Mouse (Mus musculus) CH12.LX (cell line): Measurements from ENCODE around the gene Asb13. TPM values are rescaled to one million over a fixed set of nuclear protein-coding genes. Genes with fewer than 3 reads are reported as not detected.

Source experiments
- DNase-seq: peaks from one replicate; pipeline ENCODE4 v3.0.0-alpha.2; 2013; ENCODE audit errors: extremely low read depth
- H3K27ac ChIP-seq: 2 replicates; pipeline ENCODE4 v1.5.1; 2012; ENCODE audit warnings: low read depth, mild to moderate bottlenecking, control low read depth, moderate library complexity; ENCODE audit not compliant: insufficient read depth
- H3K27me3 ChIP-seq: replicated peaks from 2 replicates; pipeline ENCODE3; 2012; ENCODE audit warnings: inconsistent platforms
- H3K36me3 ChIP-seq, 2 experiments: replicated peaks in 1 of 2; 2 replicates each; pipeline versions ENCODE3 to v1.6.1; 2012; ENCODE audit warnings: inconsistent platforms in 1 of 2, low read length in 1 of 2, mild to moderate bottlenecking in 1 of 2, mixed read lengths in 1 of 2, moderate library complexity in 1 of 2; ENCODE audit not compliant: control insufficient read depth in 1 of 2, insufficient read depth in 1 of 2
- H3K4me1 ChIP-seq, 2 experiments: 2 replicates each; pipeline ENCODE4 v1.6.1; 2012; ENCODE audit warnings: inconsistent platforms in 1 of 2, moderate library complexity in 1 of 2; ENCODE audit not compliant: insufficient read depth in 2 of 2, control insufficient read depth in 1 of 2
- H3K4me2 ChIP-seq: 2 replicates; pipeline ENCODE4 v1.6.1; 2012; ENCODE audit warnings: low read depth, mild to moderate bottlenecking, control low read depth; ENCODE audit not compliant: poor library complexity, insufficient read depth, severe bottlenecking
- H3K4me3 ChIP-seq, 3 experiments: fragments of 150-350 bp in 1 of 3; sonication (generic) in 1 of 3; replicated peaks in 1 of 3; 2 replicates each; pipeline versions ENCODE3 to v1.5.1; 2011 to 2012; ENCODE audit warnings: low read depth in 2 of 3, low read length in 2 of 3, mild to moderate bottlenecking in 2 of 3, moderate library complexity in 2 of 3, control low read depth in 1 of 3, improper control_type of control experiment in 1 of 3, inconsistent platforms in 1 of 3, mixed read lengths in 1 of 3; ENCODE audit not compliant: poor library complexity in 1 of 3
- H3K79me2 ChIP-seq: replicated peaks from 2 replicates; pipeline ENCODE4 v1.6.1; 2012; ENCODE audit warnings: mild to moderate bottlenecking, moderate library complexity; ENCODE audit not compliant: control insufficient read depth, poor library complexity, insufficient read depth, severe bottlenecking; ENCODE audit errors: extremely low read depth
- H3K9ac ChIP-seq: 2 replicates; pipeline ENCODE4 v1.6.1; 2012; ENCODE audit warnings: low read depth, mild to moderate bottlenecking, control low read depth, moderate library complexity; ENCODE audit not compliant: insufficient read depth
- H3K9me3 ChIP-seq: replicated peaks from 2 replicates; pipeline ENCODE3; 2012; ENCODE audit warnings: low read length, inconsistent platforms, mixed read lengths
- BHLHE40 ChIP-seq: IDR thresholded peaks from 2 replicates; pipeline ENCODE4 v1.6.1; 2011; ENCODE audit warnings: mild to moderate bottlenecking, low read depth, low read length, improper control_type of control experiment
- CHD2 ChIP-seq: IDR thresholded peaks from 2 replicates; pipeline ENCODE4 v1.6.1; 2011; ENCODE audit warnings: low read length, improper control_type of control experiment
- CTCF ChIP-seq, 2 experiments: IDR thresholded peaks in 1 of 2; conservative IDR thresholded peaks in 1 of 2; 2 replicates each; pipeline ENCODE4 v1.5.1; 2011 to 2012; ENCODE audit warnings: low read depth in 2 of 2, low read length in 2 of 2, improper control_type of control experiment in 1 of 2, inconsistent platforms in 1 of 2, mild to moderate bottlenecking in 1 of 2, moderate library complexity in 1 of 2
- ETS1 ChIP-seq: conservative IDR thresholded peaks from 2 replicates; pipeline ENCODE4 v1.6.1; 2012; ENCODE audit warnings: low read depth, mild to moderate bottlenecking, inconsistent platforms, low read length, improper control_type of control experiment, moderate library complexity
- GABPA ChIP-seq: IDR thresholded peaks from 2 replicates; pipeline ENCODE4 v1.6.1; 2012; ENCODE audit warnings: low read depth, low read length, improper control_type of control experiment, inconsistent platforms; ENCODE audit not compliant: insufficient replicate concordance
- HCFC1 ChIP-seq: IDR thresholded peaks from 2 replicates; pipeline ENCODE4 v1.6.1; 2012; ENCODE audit warnings: low read depth, mild to moderate bottlenecking, inconsistent platforms, low read length, improper control_type of control experiment
- JUN ChIP-seq: IDR thresholded peaks from 2 replicates; pipeline ENCODE4 v1.6.1; 2011; ENCODE audit warnings: low read depth, mild to moderate bottlenecking, low read length, improper control_type of control experiment, moderate library complexity; ENCODE audit not compliant: insufficient read depth
- KAT2A ChIP-seq: IDR thresholded peaks from 2 replicates; pipeline ENCODE4 v1.6.1; 2012; ENCODE audit warnings: low read length, improper control_type of control experiment, inconsistent platforms; ENCODE audit not compliant: insufficient replicate concordance
- MEF2A ChIP-seq: IDR thresholded peaks from 2 replicates; pipeline ENCODE4 v1.6.1; 2014; ENCODE audit warnings: low read depth, mild to moderate bottlenecking, inconsistent platforms, low read length, improper control_type of control experiment, borderline replicate concordance
- MXI1 ChIP-seq: IDR thresholded peaks from 2 replicates; pipeline ENCODE4 v1.6.1; 2011; ENCODE audit warnings: mild to moderate bottlenecking, low read depth, low read length, improper control_type of control experiment
- NELFE ChIP-seq: IDR thresholded peaks from 2 replicates; pipeline ENCODE4 v1.6.1; 2011; ENCODE audit warnings: low read depth, low read length, improper control_type of control experiment
- RAD21 ChIP-seq: IDR thresholded peaks from 2 replicates; pipeline ENCODE4 v1.6.1; 2011; ENCODE audit warnings: low read depth, mild to moderate bottlenecking, low read length, improper control_type of control experiment, moderate library complexity
- RCOR1 ChIP-seq: conservative IDR thresholded peaks from 2 replicates; pipeline ENCODE4 v1.6.1; 2012; ENCODE audit warnings: low read depth, mild to moderate bottlenecking, inconsistent platforms, low read length, improper control_type of control experiment
- SIN3A ChIP-seq: IDR thresholded peaks from 2 replicates; pipeline ENCODE4 v1.6.1; 2012; ENCODE audit warnings: low read length, improper control_type of control experiment, inconsistent platforms
- TCF12 ChIP-seq: IDR thresholded peaks from 2 replicates; pipeline ENCODE4 v1.6.1; 2014; ENCODE audit warnings: low read depth, mild to moderate bottlenecking, inconsistent platforms, low read length, improper control_type of control experiment
- USF2 ChIP-seq: conservative IDR thresholded peaks from 2 replicates; pipeline ENCODE4 v1.6.1; 2011; ENCODE audit warnings: low read depth, low read length, improper control_type of control experiment
- ZMIZ1 ChIP-seq: IDR thresholded peaks from 2 replicates; pipeline ENCODE4 v1.6.1; 2012; ENCODE audit warnings: low read depth, mild to moderate bottlenecking, inconsistent platforms, low read length, improper control_type of control experiment
- dilution Hi-C: fragments of 300-500 bp; cut with MboI; formaldehyde crosslinking; loops from 2 replicates; pipeline ENCODE4 v1.14.3; 2020; ENCODE audit warnings: low sequenced_read_pairs; ENCODE audit not compliant: extremely low pct_unique_long_range_greater_than_20kb, extremely low pct_ligation_motif_present
- in situ Hi-C: fragments of 300-500 bp; cut with MboI; formaldehyde crosslinking; loops from 3 replicates; pipeline ENCODE4 v1.14.3; 2019; ENCODE audit warnings: low sequenced_read_pairs, low pct_ligation_motif_present, low pct_unique_long_range_greater_than_20kb, mixed read lengths
- polyA plus RNA-seq: library from polyadenylated mRNA; unstranded; fragments of >175 nt; gene quantifications from 2 replicates; pipeline ENCODE4 v1.2.1, GENCODE M21; 2012; ENCODE audit warnings: low read depth; ENCODE audit not compliant: insufficient read length
- total RNA-seq, 2 experiments: library from RNA; depleted of rRNA; stranded (reverse); fragments of 300-350 nt in 1 of 2; fragments of >200 nt in 1 of 2; gene quantifications; 2 replicates each; pipeline ENCODE4 v1.2.3; 2012 to 2014

The Asb13 gene
- total and polyA plus RNA-seq, 3 experiments, result 0.78 to 2.0 (median 1.4) TPM

DNA sequence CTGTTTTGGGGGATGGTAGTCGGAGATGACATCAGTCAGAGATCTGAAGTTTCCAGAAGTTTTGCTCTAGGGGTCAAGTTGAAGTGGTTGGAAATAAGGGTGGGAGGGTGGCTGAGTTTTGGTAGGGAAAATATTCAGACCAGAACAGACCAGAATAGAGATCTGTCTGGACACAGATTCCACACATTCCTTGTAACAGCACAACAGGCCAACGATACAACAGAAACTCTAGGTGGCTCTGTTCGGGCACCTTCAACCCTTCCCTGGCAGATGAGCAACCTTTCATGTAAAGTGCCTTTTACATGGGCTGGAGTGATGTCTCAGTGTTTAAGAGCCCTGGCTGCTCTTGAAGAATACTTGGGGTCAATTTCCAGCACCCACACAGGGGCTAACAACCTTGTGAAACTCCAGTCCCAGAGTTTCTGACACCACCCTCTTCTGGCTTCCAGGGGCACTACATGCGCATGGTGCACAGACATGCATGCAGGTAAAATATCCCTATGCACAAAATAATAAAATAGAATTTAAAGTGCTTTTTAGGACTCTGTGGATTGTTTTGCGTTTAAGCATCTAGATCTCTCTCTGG is 33.5 kb downstream of the Asb13 start:
- H3K9ac ChIP-seq, result no peak overlapping the region
- H3K4me2 ChIP-seq, result no peak overlapping the region
- TF ChIP-seq CTCF (conservative IDR thresholded peaks at IDR 0.05 in 1 of 2, IDR thresholded peaks at IDR 0.05 in 1 of 2; ENCODE audit: low read depth in 2 of 2, low read length in 2 of 2), result peak in 1 of 2 experiments; percentile 34; a peak in 2 of 4 replicates
- TF ChIP-seq BHLHE40, result no peak
- TF ChIP-seq NELFE, result no peak
- H3K4me3 ChIP-seq, result no peak overlapping the region
- H3K27ac ChIP-seq, result no peak overlapping the region
- no peaks in the 10 kb centered on the region for H3K27me3 ChIP-seq
- H3K4me1 ChIP-seq, result no peaks in the 10 kb centered on the region
- H3K36me3 ChIP-seq, result no peaks in the 10 kb centered on the region
- no peak for DNase-seq
- in situ Hi-C loops, result loop anchor here (5.0 kb wide), 2 partner anchors 230 to 335 kb away; no protein-coding TSS in a partner anchor
- H3K9me3 ChIP-seq, result no peaks in the 10 kb centered on the region
- H3K79me2 ChIP-seq, result no peaks in the 10 kb centered on the region
- dilution Hi-C loops, result no loop called here

GRCm38 (mm10) chr13:3668068-3668467 is 34.2 kb downstream of the Asb13 start:
- no peak for TF ChIP-seq RAD21
- no peak for TF ChIP-seq KAT2A
- no peak for TF ChIP-seq ZMIZ1
- no peak for TF ChIP-seq GABPA
- no peak for TF ChIP-seq JUN
- no peak for TF ChIP-seq HCFC1
- TF ChIP-seq ETS1, result no peak
- in situ Hi-C loops, result loop anchor here (5.0 kb wide), 2 partner anchors 229 to 334 kb away; no protein-coding TSS in a partner anchor
- Histone ChIP-seq H3K27ac (no peak overlapping the region), H3K4me2 (no peak overlapping the region), H3K27me3 (no peaks in the 10 kb centered on the region), H3K36me3 (no peaks in the 10 kb centered on the region), H3K9me3 (no peaks in the 10 kb centered on the region), H3K9ac (no peak overlapping the region), H3K79me2 (no peaks in the 10 kb centered on the region), H3K4me1 (no peaks in the 10 kb centered on the region), H3K4me3 (no peak overlapping the region)
- no peak for DNase-seq
- dilution Hi-C loops, result no loop called here

DNA sequence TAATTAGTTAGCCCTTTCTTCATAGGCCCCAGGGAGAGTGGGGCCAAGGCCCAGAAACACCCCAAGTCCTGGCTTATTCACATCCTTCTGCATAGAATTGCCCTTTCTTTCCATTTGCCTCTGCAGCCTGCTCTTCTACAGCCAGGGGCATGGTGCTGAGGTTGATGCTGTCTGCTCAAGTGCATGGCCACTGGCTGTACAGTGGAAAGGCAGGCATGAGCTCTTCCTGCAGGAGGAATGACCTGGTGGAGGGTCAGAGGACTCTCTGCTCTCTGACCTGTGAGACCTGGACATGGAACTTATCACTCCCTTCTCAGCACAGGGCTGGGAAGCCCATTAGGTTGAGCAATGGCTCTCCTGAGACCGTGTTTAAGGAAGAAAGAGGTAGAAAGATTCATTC is 35.8 kb downstream of the Asb13 start:
- Histone ChIP-seq H3K4me3 (no peak overlapping the region), H3K27me3 (no peaks in the 10 kb centered on the region), H3K9ac (no peak overlapping the region), H3K27ac (no peak overlapping the region), H3K4me1 (no peaks in the 10 kb centered on the region), H3K36me3 (no peaks in the 10 kb centered on the region), H3K4me2 (no peak overlapping the region), H3K9me3 (no peaks in the 10 kb centered on the region), H3K79me2 (no peaks in the 10 kb centered on the region)
- in situ Hi-C loops, result loop anchor here (5.0 kb wide), 2 partner anchors 228 to 333 kb away; no protein-coding TSS in a partner anchor
- dilution Hi-C loops, result no loop called here
- TF ChIP-seq CTCF (conservative IDR thresholded peaks at IDR 0.05 in 1 of 2, IDR thresholded peaks at IDR 0.05 in 1 of 2; ENCODE audit: low read depth in 2 of 2, low read length in 2 of 2) (no peak), KAT2A (no peak), USF2 (no peak), CHD2 (no peak), SIN3A (no peak), MXI1 (no peak), TCF12 (no peak), MEF2A (no peak), RCOR1 (no peak), JUN (no peak)
- DNase-seq, result no peak
